ENCODE assay signal across 10 mouse cellular contexts in genomic region chr12:84068986-84069385, GRCm38 (mm10). TPM values are rescaled to one million over a fixed set of nuclear protein-coding genes. Genes with fewer than 3 reads are reported as not detected.
DNase-seq lines count a peak whose midpoint lies in the region; ATAC-seq and TF ChIP-seq lines count a peak whose summit lies in the region.
"Had no signal": no experiment of that assay in that cellular context is flagged by ENCODE, and none has a peak within 500 bp of the region (broad histone marks: within the 10 kb centered on the region; RNA-seq: fewer than 3 reads in every experiment).

Acot5 (plus strand) TSS chr12:84069325.

- ATAC-seq in kidney, postnatal 0 days (replicated peaks; ENCODE audit: low FRiP score, low read depth), result no peak
- peak; percentile 76 for ATAC-seq in intestine, postnatal 0 days
- no peak for ATAC-seq in neural tube, embryonic 13.5 days (ENCODE audit: low read depth)
- ATAC-seq: Patski had no signal

- no peak for TF ChIP-seq CTCF in kidney, postnatal 0 days (IDR thresholded peaks at IDR 0.05; ENCODE audit: low read depth)
- TF ChIP-seq CTCF in intestine, postnatal 0 days (IDR thresholded peaks at IDR 0.05; ENCODE audit: low read depth), result no peak

- H3K27me3 ChIP-seq in kidney, postnatal 0 days (ENCODE audit: insufficient read depth, low read length), result no peaks in the 10 kb centered on the region
- 0 out of 2 replicates have a peak, but pooled peaks cover 3% of the 10 kb centered on the region for H3K27me3 ChIP-seq in intestine, postnatal 0 days (replicated peaks; ENCODE audit: control insufficient read depth, insufficient read depth, low read length)
- peaks cover 49% of the 10 kb centered on the region for H3K27me3 ChIP-seq in neural tube, embryonic 13.5 days

- H3K4me3 ChIP-seq in kidney, postnatal 0 days (replicated peaks; ENCODE audit: low read depth, low read length), result peak within 1 kb of the TSS; percentile 29
- H3K4me3 ChIP-seq in intestine, postnatal 0 days (ENCODE audit: low read depth, low read length), result peak within 1 kb of the TSS; percentile 38
- H3K4me3 ChIP-seq in neural tube, embryonic 13.5 days, result peak within 1 kb of the TSS; percentile 42

- H3K9me3 ChIP-seq in kidney, postnatal 0 days (replicated peaks; ENCODE audit: low read length), result no peaks in the 10 kb centered on the region
- no peaks in the 10 kb centered on the region for H3K9me3 ChIP-seq in intestine, postnatal 0 days (ENCODE audit: control insufficient read depth)
- H3K9me3 ChIP-seq in neural tube, embryonic 13.5 days, result no peaks in the 10 kb centered on the region

- H3K4me2 ChIP-seq in kidney, postnatal 0 days (ENCODE audit: low read length), result peak within 1 kb of the TSS; percentile 52
- peak within 1 kb of the TSS; percentile 67 for H3K4me2 ChIP-seq in intestine, postnatal 0 days (replicated peaks; ENCODE audit: low read depth)
- H3K4me2 ChIP-seq in neural tube, embryonic 13.5 days, result peak within 1 kb of the TSS; percentile 60

- H3K4me1 ChIP-seq in kidney, postnatal 0 days (replicated peaks; ENCODE audit: insufficient read depth, low read length), result no peaks in the 10 kb centered on the region
- no peaks in the 10 kb centered on the region for H3K4me1 ChIP-seq in intestine, postnatal 0 days (replicated peaks; ENCODE audit: control insufficient read depth, insufficient read depth, low read length)
- H3K4me1 ChIP-seq in neural tube, embryonic 13.5 days (replicated peaks), result peaks cover 4% of the 10 kb centered on the region; the same call in 1 of the 2 replicates

- intact Hi-C loops in left cerebral cortex, postnatal 10 days (cut with DNase I), result no loop called here

- no peak for DNase-seq in kidney, postnatal 0 days (ENCODE audit: low spot score)
- DNase-seq in kidney, adult 8-10 months, result no peak
- peak; percentile 97 for DNase-seq in fat pad, adult 2 months (ENCODE audit: extremely low read depth, low read depth, low spot score)
- no peak for DNase-seq in thymus, postnatal 25 days
- no peak for DNase-seq in spleen, postnatal 36 days (ENCODE audit: low spot score in 2 of 2)
- no peak for DNase-seq in left cerebral cortex, postnatal 10 days (ENCODE audit: extremely low spot score in 1 of 2, low spot score in 2 of 2)

- H3K9ac ChIP-seq in kidney, postnatal 0 days (ENCODE audit: low read depth, low read length), result 0 out of 2 replicates have a peak within 1 kb of the TSS, but pooled peaks have one; percentile 27
- H3K9ac ChIP-seq in intestine, postnatal 0 days (ENCODE audit: low read depth, low read length), result peak within 1 kb of the TSS; percentile 46; the same call in 1 of the 2 replicates
- peak within 1 kb of the TSS; percentile 54 for H3K9ac ChIP-seq in neural tube, embryonic 13.5 days

- no peaks in the 10 kb centered on the region for H3K36me3 ChIP-seq in kidney, postnatal 0 days (ENCODE audit: insufficient read depth, low read length)
- no peaks in the 10 kb centered on the region for H3K36me3 ChIP-seq in intestine, postnatal 0 days (ENCODE audit: control insufficient read depth, insufficient read depth)
- H3K36me3 ChIP-seq in neural tube, embryonic 13.5 days, result no peaks in the 10 kb centered on the region

- H3K27ac ChIP-seq in kidney, postnatal 0 days, result no peak within 1 kb of the TSS
- peak within 1 kb of the TSS; percentile 75 for H3K27ac ChIP-seq in intestine, postnatal 0 days (ENCODE audit: low read depth, low read length)
- H3K27ac ChIP-seq in neural tube, embryonic 13.5 days (replicated peaks), result no peak within 1 kb of the TSS

- 41% methylated on average over 9 of the region's 9 CpGs for WGBS in kidney, postnatal 0 days
- WGBS in intestine, postnatal 0 days, result 31% methylated on average over 9 of the region's 9 CpGs
- WGBS in neural tube, embryonic 13.5 days, result 52% methylated on average over 9 of the region's 9 CpGs

RNA-seq across cellular contexts. Expression of gene Acot5, which starts in this region (rescaled TPM):
- polyA plus RNA-seq in kidney, postnatal 0 days (2015; fragmentation: Nextera tagmentation; extraction: Ambion mirVana), result not detected in 2 replicates
- polyA plus RNA-seq in intestine, postnatal 0 days (2015; fragmentation: Nextera tagmentation; extraction: Ambion mirVana), result 6.6 and 7.8 TPM in 2 replicates
- polyA plus RNA-seq in neural tube, embryonic 13.5 days (2015; fragmentation: Nextera tagmentation; extraction: Ambion mirVana), result 0.14 and 0.23 TPM in 2 replicates
- 1 to 10 TPM; 3.6 to 3.9 TPM for total RNA-seq in left cerebral cortex, postnatal 10 days (2021)
- total RNA-seq: monocyte, adult 5-6 weeks had no signal
